Mouse (Mus musculus) granulocyte monocyte progenitor cell, adult 5-6 weeks (primary cell): ENCODE data around the gene Gm17019. TPM values are rescaled to one million over a fixed set of nuclear protein-coding genes. Genes with fewer than 3 reads are reported as not detected.
"Not testable (repeated sequence)": the region's sequence is repeated elsewhere in the genome, so short reads cannot be mapped to it uniquely, and the experiment has no call there.

ENCODE experiments used
- ATAC-seq: replicated peaks from 2 replicates; pipeline ENCODE4 v1.8.0; 2016; ENCODE audit warnings: mild to moderate bottlenecking, moderate TSS enrichment, inconsistent platforms; ENCODE audit not compliant: poor library complexity, severe bottlenecking
- total RNA-seq, 2 experiments: library from RNA; stranded (forward) in 1 of 2; stranded (reverse) in 1 of 2; fragments of 200-712, 200-1000 nt in 1 of 2; fragments of >200 nt in 1 of 2; fragmentation: Nextera tagmentation in 1 of 2; gene quantifications; 2 replicates each; pipeline ENCODE4 v1.2.3; 2014 to 2017

Gm17019 gene
- total RNA-seq, 2 experiments from 2014 or later: not detected

DNA sequence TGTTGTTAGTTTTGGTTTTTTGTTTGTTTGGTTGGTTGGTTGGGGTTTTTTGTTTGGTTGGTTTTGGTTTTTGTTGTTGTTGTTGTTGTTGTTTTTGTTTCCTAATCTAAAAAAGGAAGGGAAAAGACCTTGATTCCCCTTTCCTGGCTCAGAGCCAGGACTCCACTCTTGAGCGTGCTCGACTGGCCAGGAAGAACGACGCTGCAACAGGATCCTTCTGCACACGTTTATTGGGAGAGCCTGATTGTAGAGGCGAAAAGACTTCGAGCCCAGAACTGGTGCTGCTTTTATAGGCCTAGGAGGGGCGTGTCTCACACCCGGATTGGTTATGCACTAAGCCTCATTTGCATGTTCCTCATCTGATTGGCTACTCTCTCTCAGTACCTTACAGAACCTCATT lies 34.7 kb downstream of the Gm17019 start:
- ATAC-seq: not testable (repeated sequence)

GRCm38 (mm10) chr5:14997556-14997955 lies 35.2 kb downstream of the Gm17019 start:
- not testable (repeated sequence) for ATAC-seq

DNA sequence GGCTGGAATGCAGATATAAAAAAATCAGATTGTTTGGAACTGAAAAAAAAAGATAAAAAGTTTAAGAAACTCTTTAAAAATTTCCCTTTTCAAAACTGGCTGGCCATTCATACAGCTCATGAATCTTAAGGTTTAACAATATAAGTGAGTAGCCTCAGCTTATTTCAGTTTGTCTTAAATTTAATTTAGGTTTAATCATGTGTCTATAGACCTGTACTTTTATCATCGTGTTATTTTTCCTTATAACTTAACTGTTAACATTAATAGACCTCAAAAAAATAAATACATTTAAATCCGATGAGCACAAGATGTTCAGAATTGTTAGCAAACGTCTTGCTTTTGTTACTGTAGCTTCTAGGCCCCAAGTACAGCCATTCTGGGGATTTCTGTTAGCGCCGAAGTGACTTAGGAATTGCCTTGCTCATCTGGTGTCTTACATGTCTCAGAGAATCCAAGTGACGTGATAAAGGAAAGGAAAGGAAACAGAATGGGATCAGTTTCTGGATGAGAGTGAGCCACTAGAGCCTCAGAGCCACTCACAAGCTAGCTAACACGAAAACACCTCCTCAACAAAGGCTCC lies 36.0 kb downstream of the Gm17019 start:
- not testable (repeated sequence) for ATAC-seq

GRCm38 (mm10) chr5:14994124-14994523 lies 38.7 kb downstream of the Gm17019 start:
- not testable (repeated sequence) for ATAC-seq

GRCm38 (mm10) chr5:14990375-14991158 lies 42.2 kb downstream of the Gm17019 start:
- ATAC-seq: not testable (repeated sequence)

GRCm38 (mm10) chr5:14986649-14987387 lies 46.0 kb downstream of the Gm17019 start:
- not testable (repeated sequence) for ATAC-seq

Other genes with a start within 250 kb of the Gm17019 start
- gene Gm9758, start 118.1 kb downstream of the Gm17019 start, total RNA-seq (2014; fragmentation: Nextera tagmentation): not detected in 2 replicates
- not detected in 2 replicates for gene Gm9758, start 118.1 kb downstream of the Gm17019 start, total RNA-seq (2017)
- gene Speer4e, start 94.6 kb downstream of the Gm17019 start, total RNA-seq (2014; fragmentation: Nextera tagmentation): not detected in 2 replicates
- gene Speer4e, start 94.6 kb downstream of the Gm17019 start, total RNA-seq (2017): not detected in 2 replicates
- gene Gm10354, start 54.1 kb downstream of the Gm17019 start, total RNA-seq (2014; fragmentation: Nextera tagmentation): not detected in 2 replicates
- not detected in 2 replicates for gene Gm10354, start 54.1 kb downstream of the Gm17019 start, total RNA-seq (2017)